Mouse (Mus musculus): ENCODE measurements around the gene Prpf19. TPM values are rescaled to one million over a fixed set of nuclear protein-coding genes. Genes with fewer than 3 reads are reported as not detected.
A peak's percentile ranks its signal among the peaks of the same experiment; 100 is the strongest.

The Prpf19 gene
- polyA plus RNA-seq, 1 experiment from 2014 or later, result 42.2 TPM

GRCm38 (mm10) chr19:10921058-10921457 is 26.0 kb downstream of the Prpf19 start:
- H3K4me1 ChIP-seq, result no peaks in the 10 kb centered on the region
- no peaks in the 10 kb centered on the region for H3K27me3 ChIP-seq
- no peak overlapping the region for H3K27ac ChIP-seq (replicated peaks)
- WGBS, result 79% methylated on average over 3 of the region's 3 CpGs
- no peak overlapping the region for H3K9ac ChIP-seq (replicated peaks)
- no peaks in the 10 kb centered on the region for H3K9me3 ChIP-seq
- H3K4me2 ChIP-seq (replicated peaks), result no peak overlapping the region
- no peak overlapping the region for H3K4me3 ChIP-seq
- no peaks in the 10 kb centered on the region for H3K36me3 ChIP-seq
- no peak for ATAC-seq (replicated peaks)

GRCm38 (mm10) chr19:10924220-10924619 is 29.2 kb downstream of the Prpf19 start:
- no peak for ATAC-seq (replicated peaks)
- no peaks in the 10 kb centered on the region for H3K4me1 ChIP-seq
- H3K27me3 ChIP-seq, result no peaks in the 10 kb centered on the region
- no peaks in the 10 kb centered on the region for H3K36me3 ChIP-seq
- no peak overlapping the region for H3K4me2 ChIP-seq (replicated peaks)
- 75% methylated on average over 4 of the region's 4 CpGs for WGBS
- no peak overlapping the region for H3K27ac ChIP-seq (replicated peaks)
- no peak overlapping the region for H3K4me3 ChIP-seq
- H3K9ac ChIP-seq (replicated peaks), result no peak overlapping the region
- no peaks in the 10 kb centered on the region for H3K9me3 ChIP-seq

- Histone ChIP-seq H3K4me2 (replicated peaks) (no peak overlapping the region), H3K27ac (replicated peaks) (no peak overlapping the region), H3K36me3 (no peaks in the 10 kb centered on the region), H3K9me3 (no peaks in the 10 kb centered on the region), H3K4me1 (no peaks in the 10 kb centered on the region), H3K4me3 (no peak overlapping the region), H3K27me3 (no peaks in the 10 kb centered on the region), H3K9ac (replicated peaks) (no peak overlapping the region)
- WGBS, result 32% methylated on average over 6 of the region's 6 CpGs
- ATAC-seq (replicated peaks), result no peak
Observed at GRCm38 (mm10) chr19:10926123-10926621, 31.1 kb downstream of the Prpf19 start.

GRCm38 (mm10) chr19:10926666-10927065 is 31.6 kb downstream of the Prpf19 start:
- Histone ChIP-seq H3K4me3 (no peak overlapping the region), H3K4me1 (no peaks in the 10 kb centered on the region), H3K9me3 (no peaks in the 10 kb centered on the region), H3K9ac (replicated peaks) (no peak overlapping the region), H3K27ac (replicated peaks) (no peak overlapping the region), H3K27me3 (no peaks in the 10 kb centered on the region), H3K4me2 (replicated peaks) (no peak overlapping the region), H3K36me3 (no peaks in the 10 kb centered on the region)
- no peak for ATAC-seq (replicated peaks)
- 43% methylated on average over 4 of the region's 4 CpGs for WGBS

GRCm38 (mm10) chr19:10930641-10931040 is 35.6 kb downstream of the Prpf19 start:
- Histone ChIP-seq H3K27ac (replicated peaks) (no peak overlapping the region), H3K9ac (replicated peaks) (no peak overlapping the region), H3K36me3 (no peaks in the 10 kb centered on the region), H3K4me2 (replicated peaks) (no peak overlapping the region), H3K9me3 (no peaks in the 10 kb centered on the region), H3K27me3 (no peaks in the 10 kb centered on the region), H3K4me1 (no peaks in the 10 kb centered on the region), H3K4me3 (no peak overlapping the region)
- 98% methylated on average over 2 of the region's 2 CpGs for WGBS
- ATAC-seq (replicated peaks), result no peak

- Histone ChIP-seq H3K4me3 (no peak overlapping the region), H3K27ac (replicated peaks) (no peak overlapping the region), H3K27me3 (no peaks in the 10 kb centered on the region), H3K4me1 (0 out of 2 replicates have a peak, but pooled peaks cover under 1% of the 10 kb centered on the region), H3K9me3 (no peaks in the 10 kb centered on the region), H3K36me3 (no peaks in the 10 kb centered on the region), H3K9ac (replicated peaks) (no peak overlapping the region), H3K4me2 (replicated peaks) (no peak overlapping the region)
- 20% methylated on average over 5 of the region's 5 CpGs for WGBS
- no peak for ATAC-seq (replicated peaks)
Observed at GRCm38 (mm10) chr19:10935029-10935428, 40.0 kb downstream of the Prpf19 start.

GRCm38 (mm10) chr19:10936077-10936476 is 41.0 kb downstream of the Prpf19 start:
- H3K9ac ChIP-seq (replicated peaks), result no peak overlapping the region
- ATAC-seq (replicated peaks), result no peak
- H3K4me3 ChIP-seq, result no peak overlapping the region
- WGBS, result 94% methylated on average over 5 of the region's 5 CpGs
- H3K27ac ChIP-seq (replicated peaks), result no peak overlapping the region
- no peaks in the 10 kb centered on the region for H3K36me3 ChIP-seq
- no peak overlapping the region for H3K4me2 ChIP-seq (replicated peaks)
- H3K9me3 ChIP-seq, result no peaks in the 10 kb centered on the region
- H3K27me3 ChIP-seq, result no peaks in the 10 kb centered on the region
- peaks cover 10% of the 10 kb centered on the region for H3K4me1 ChIP-seq

GRCm38 (mm10) chr19:10937110-10937563 is 42.1 kb downstream of the Prpf19 start, which contains the start of gene Ptgdr2:
TSS of gene Ptgdr2 (plus strand) at chr19:10937160.
- Histone ChIP-seq H3K9ac (replicated peaks) (no peak within 1 kb of the TSS), H3K27ac (replicated peaks) (no peak within 1 kb of the TSS), H3K27me3 (no peaks in the 10 kb centered on the region), H3K36me3 (peaks cover 3% of the 10 kb centered on the region; the same call in 1 of the 2 replicates), H3K4me2 (replicated peaks) (no peak within 1 kb of the TSS), H3K4me1 (peaks cover 19% of the 10 kb centered on the region), H3K4me3 (no peak within 1 kb of the TSS), H3K9me3 (no peaks in the 10 kb centered on the region)
- no peak for ATAC-seq (replicated peaks)
- whole genome bisulfite sequencing, result 73% methylated on average over 5 of the region's 5 CpGs

GRCm38 (mm10) chr19:10938771-10939170 is 43.7 kb downstream of the Prpf19 start:
- no peak for ATAC-seq (replicated peaks)
- 81% methylated on average over 3 of the region's 3 CpGs for WGBS
- H3K27me3 ChIP-seq, result no peaks in the 10 kb centered on the region

GRCm38 (mm10) chr19:10940097-10940800 is 45.2 kb downstream of the Prpf19 start:
- peak overlapping the region; percentile 42 for H3K4me3 ChIP-seq
- 15% methylated on average over 37 of the region's 37 CpGs for WGBS
- H3K4me1 ChIP-seq, result peaks cover 19% of the 10 kb centered on the region
- peaks cover 34% of the 10 kb centered on the region for H3K36me3 ChIP-seq
- H3K9ac ChIP-seq (replicated peaks), result peak overlapping the region; percentile 53
- no peaks in the 10 kb centered on the region for H3K9me3 ChIP-seq
- H3K4me2 ChIP-seq (replicated peaks), result peak overlapping the region; percentile 69
- peak; percentile 95 for ATAC-seq (replicated peaks)
- H3K27ac ChIP-seq (replicated peaks), result peak overlapping the region; percentile 37
- H3K27me3 ChIP-seq, result no peaks in the 10 kb centered on the region

More at GRCm38 (mm10) chr19:10938771-10939170, 43.7 kb downstream of the Prpf19 start:
- H3K36me3 ChIP-seq, result peaks cover 19% of the 10 kb centered on the region
- no peaks in the 10 kb centered on the region for H3K9me3 ChIP-seq
- no peak overlapping the region for H3K4me2 ChIP-seq (replicated peaks)
- no peak overlapping the region for H3K4me3 ChIP-seq
- peaks cover 19% of the 10 kb centered on the region for H3K4me1 ChIP-seq
- no peak overlapping the region for H3K9ac ChIP-seq (replicated peaks)
- H3K27ac ChIP-seq (replicated peaks), result no peak overlapping the region

GRCm38 (mm10) chr19:10940801-10941457 is 45.9 kb downstream of the Prpf19 start:
- H3K27ac ChIP-seq (replicated peaks), result peak overlapping the region; percentile 37
- H3K4me3 ChIP-seq, result peak overlapping the region; percentile 42
- H3K4me2 ChIP-seq (replicated peaks), result peak overlapping the region; percentile 69
- peak overlapping the region; percentile 53 for H3K9ac ChIP-seq (replicated peaks)
- H3K9me3 ChIP-seq, result no peaks in the 10 kb centered on the region
- no peaks in the 10 kb centered on the region for H3K27me3 ChIP-seq
- H3K36me3 ChIP-seq, result peaks cover 35% of the 10 kb centered on the region
- peak; percentile 82 for ATAC-seq (replicated peaks)
- WGBS, result 1% methylated on average over 40 of the region's 40 CpGs
- peaks cover 19% of the 10 kb centered on the region for H3K4me1 ChIP-seq

GRCm38 (mm10) chr19:10943955-10944354 is 48.9 kb downstream of the Prpf19 start:
- peaks cover 35% of the 10 kb centered on the region for H3K36me3 ChIP-seq
- no peaks in the 10 kb centered on the region for H3K9me3 ChIP-seq
- H3K4me3 ChIP-seq, result no peak overlapping the region
- H3K27me3 ChIP-seq, result no peaks in the 10 kb centered on the region
- 88% methylated on average over 3 of the region's 3 CpGs for WGBS
- no peak for ATAC-seq (replicated peaks)
- H3K9ac ChIP-seq (replicated peaks), result no peak overlapping the region
- no peak overlapping the region for H3K27ac ChIP-seq (replicated peaks)
- H3K4me2 ChIP-seq (replicated peaks), result no peak overlapping the region
- H3K4me1 ChIP-seq, result peaks cover 46% of the 10 kb centered on the region

Data from forebrain, embryonic 15.5 days (tissue).